Mouse (Mus musculus) kidney, postnatal 14 days (tissue): Measurements from ENCODE around the gene Ssc4d.

ENCODE experiments used
- DNase-seq: peaks from one replicate; pipeline ENCODE4 v3.0.0; 2022; ENCODE audit warnings: mixed read lengths

Ssc4d gene

DNA sequence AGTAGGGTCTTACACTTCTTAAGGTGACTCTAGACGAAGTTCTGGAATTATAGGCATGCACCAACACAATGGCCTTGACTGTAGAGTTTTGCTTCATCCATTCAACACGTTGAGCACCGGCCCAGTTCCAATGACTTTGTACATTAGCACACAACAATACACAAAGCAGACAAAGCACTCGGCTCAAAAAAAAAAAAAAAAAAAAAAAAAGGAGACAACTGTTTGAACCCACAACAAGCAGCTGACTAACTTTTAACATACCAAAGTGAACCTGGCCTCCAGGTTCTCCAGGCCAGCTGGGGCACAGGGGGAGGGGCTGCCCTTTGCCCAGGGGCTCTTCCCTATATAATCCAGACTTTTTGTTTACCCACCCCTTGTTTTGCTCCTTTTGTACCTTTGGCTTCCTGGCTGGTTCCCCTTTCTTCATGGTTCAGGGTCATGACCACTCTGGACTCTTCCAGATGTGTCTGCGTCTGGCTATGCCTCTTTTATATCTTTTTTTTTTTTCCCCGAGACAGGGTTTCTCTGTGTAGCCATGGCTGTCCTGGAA is 38.6 kb downstream of the Ssc4d start:
- no peak for DNase-seq

DNA sequence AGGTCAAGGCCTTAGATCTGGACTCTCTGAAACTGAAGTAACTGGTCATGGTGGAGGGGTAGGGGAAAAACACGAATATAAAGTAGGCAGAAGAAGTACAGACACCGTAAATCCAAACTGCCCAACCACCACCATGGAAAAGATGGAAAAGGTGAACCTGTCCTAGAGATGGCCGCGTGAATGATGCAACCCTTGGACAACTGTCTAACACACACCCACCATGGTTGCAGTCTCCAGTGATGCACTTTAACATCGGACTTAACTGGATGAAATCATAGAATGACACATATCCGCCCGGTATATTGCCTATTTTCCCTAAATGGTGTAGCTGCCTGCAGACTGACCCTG is 39.2 kb downstream of the Ssc4d start:
- no peak for DNase-seq

DNA sequence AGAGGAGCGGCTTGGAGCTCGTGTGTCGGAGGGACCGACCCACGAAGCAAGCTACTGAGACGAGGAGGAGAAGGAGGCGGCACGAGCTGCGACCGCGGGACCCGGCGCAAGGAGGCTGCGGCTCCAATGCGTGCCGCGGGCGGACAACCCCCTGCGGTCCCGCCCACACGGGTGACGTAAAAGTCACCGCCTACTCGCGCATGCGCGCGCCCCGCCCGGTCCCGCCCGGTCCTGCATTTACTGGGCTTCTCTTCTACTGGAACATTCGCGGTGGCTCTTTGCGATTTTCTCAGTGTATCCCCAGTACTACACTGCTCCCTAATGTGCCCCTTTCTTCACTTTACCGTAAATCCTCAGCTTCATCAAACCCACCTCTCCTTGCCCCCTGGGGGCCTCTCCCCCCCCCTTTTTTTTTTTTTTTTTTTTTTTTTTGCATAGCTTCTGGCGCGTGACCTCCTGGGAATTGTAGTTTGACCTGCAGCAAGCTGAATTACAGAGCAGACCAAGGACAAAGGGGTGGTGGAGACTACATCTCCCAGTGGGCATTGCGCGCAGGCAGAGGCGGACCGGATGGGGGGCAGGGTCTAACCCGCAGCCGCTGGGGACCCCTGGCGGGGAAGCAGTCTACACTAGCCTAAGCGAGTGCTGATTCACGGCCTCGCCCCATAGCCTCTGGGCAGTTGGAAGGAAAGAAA is 39.7 kb downstream of the Ssc4d start, which contains the start of gene Ywhag:
Gene Ywhag (minus strand): TSS at position 136 of the 695 bp plus-strand sequence.
- DNase-seq = peak; percentile 98

DNA sequence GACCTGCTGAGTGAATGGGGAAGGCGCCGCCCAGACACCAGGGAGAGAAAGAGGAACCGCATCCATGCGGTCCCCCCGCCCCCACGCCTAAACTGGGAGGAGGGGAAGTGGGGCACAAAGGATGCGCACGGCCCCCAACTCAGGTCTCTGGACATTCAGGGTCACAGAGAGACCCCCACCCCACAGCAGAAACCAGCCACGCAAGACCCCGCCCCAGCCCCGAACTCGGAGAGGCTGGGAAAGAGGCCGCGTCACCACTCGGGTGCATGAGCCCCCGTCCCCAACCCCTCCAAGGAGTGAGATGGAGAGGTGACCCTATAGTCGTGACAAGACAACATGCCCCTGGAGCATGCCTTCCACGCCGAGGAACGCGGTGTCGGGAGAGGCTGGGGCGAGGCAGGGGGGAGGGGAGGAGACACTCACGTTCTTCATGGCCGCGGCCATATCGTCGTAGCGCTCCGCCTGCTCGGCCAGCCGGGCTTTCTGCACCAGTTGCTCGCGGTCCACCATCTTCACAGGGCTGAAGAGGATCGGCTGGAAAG is 40.4 kb downstream of the Ssc4d start:
- DNase-seq = peak; percentile 60

DNA sequence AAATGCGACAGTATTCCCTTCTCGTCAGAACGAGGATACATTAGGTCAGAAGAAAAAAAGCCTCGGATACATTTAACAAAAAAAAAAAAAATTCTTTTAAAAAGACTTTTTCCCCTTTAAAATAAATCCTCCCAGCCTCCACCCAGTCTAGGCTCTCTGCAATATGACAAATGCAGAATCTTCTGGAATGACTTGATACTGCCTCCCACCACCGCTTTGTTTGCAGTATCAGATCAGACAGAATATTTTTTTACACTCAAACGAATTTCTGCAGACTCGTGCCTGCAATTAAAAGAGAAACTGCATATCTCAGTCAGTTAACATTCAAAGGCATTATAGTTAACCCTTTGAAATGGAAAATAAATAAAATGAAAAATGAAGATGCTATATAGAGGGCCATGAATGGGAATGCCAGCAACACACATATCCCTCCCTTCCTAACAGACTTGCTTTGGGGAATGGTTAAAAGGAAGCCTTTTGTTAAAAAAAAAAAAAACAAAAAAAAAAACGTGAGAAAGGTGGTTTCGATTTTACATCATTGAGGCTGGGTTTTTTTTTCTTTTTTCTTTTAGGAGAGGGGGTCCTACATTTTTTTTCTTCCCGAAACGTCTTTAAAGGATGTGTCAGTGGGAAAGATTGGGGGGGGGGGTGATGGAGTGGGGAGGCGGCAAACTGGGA is 41.0 kb downstream of the Ssc4d start:
- no peak for DNase-seq

DNA sequence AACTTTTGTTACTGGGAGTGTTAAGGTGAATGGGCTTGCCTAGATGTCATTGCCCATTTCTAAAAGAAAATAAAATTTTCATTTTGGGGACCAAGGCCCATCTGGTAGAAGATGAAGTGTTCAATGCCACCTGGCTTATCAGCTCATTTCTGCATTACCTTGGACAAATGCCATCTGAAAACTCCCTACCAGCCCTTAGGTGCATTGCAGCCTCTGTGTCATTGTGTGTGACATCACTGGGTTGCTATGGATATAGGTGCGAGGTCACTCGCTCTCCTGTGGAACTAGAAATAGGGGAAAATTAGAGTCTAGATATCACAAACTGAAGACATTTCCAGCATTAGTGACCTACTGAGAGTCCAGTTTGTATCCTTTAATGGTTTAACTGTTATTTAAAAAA is 42.0 kb downstream of the Ssc4d start:
- DNase-seq = no peak

DNA sequence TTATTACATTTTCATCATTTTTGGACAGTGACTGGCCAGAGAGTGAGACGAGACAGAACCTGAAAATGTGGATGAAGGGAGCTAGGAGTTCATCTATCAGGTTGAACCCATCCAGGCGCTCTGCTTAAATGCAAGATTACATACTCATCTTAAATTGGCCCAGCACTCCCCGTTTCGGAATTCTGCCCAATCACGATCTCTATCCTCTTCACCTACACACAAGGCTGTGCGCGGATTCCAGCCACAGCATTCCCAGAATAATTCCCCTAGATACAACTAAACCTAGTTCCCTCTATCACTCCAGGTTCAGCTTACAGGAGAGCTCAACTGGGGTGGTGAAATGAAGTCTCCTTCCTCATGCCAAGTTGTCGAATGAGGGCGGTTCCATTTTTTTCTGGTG is 42.8 kb downstream of the Ssc4d start:
- no peak for DNase-seq

DNA sequence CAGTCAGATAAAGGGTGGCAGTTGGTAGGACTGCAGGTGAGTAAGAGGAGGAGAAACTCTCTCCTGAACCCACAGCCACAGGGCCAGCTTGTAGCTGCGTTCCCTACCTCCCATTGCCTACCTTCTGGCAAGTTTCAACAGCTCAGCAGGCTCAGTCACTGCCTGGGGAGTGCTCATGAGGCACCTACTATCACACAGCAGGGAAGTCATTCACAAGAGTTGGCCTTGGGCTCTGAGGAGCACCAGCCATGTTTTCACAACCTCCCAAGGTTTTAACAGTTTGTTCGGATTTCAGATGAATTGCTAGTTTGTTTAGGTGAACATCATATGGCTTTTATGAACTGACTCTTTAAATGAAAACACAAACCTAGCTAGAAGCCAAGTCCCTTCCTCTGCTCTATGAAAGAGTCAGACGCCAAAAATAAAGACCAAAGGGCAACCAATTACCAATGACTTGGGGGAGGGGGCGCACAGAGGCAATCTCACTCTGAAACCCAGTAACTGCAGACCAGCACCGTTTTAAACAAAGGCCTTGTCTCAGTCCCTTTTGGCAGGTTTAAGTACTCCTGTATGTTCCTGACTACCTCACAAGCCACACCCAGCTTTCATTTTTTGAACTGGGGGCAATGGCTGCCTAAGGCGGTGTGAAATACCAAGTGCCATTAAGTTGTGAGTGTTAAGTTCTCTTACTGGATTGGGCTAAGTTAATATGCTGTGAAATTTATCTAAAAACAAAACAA is 44.5 kb downstream of the Ssc4d start:
- no peak for DNase-seq

DNA sequence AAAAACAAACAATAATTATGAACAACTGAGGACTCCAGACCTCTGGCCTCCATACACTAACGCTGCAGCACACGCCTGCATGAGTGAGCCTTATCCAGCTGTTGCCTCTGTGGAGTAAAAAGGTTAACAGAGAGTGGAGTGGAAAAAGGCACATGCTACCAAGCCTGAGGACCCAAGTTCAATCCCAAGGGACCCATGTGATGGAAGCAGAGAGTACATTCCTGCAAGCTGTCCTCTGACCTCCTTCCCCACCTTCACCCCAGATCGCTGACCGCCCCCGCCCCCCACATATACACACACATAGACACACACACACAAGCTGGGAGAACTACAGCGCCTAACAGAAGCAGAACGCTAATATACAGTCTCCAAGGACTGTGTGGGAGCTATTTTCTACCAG is 50.4 kb downstream of the Ssc4d start:
- DNase-seq = no peak

DNA sequence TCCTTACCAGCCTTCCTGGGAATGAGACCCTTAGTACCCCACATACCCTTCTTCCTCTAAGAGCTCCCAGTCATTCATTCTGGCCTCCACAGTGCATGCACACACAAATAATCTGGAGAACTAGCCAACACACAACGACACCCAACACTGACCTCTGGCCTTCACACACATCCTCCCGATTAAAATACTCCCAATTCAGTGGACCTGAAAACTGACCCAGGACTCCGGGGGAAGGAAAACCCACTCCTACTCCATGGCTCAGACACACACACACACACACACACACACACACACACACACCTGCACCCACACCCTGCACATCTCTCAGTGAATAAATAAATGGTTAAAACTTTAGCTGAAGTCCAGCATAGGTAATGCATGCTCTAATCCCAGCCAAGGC is 54.4 kb downstream of the Ssc4d start:
- DNase-seq = no peak

DNA sequence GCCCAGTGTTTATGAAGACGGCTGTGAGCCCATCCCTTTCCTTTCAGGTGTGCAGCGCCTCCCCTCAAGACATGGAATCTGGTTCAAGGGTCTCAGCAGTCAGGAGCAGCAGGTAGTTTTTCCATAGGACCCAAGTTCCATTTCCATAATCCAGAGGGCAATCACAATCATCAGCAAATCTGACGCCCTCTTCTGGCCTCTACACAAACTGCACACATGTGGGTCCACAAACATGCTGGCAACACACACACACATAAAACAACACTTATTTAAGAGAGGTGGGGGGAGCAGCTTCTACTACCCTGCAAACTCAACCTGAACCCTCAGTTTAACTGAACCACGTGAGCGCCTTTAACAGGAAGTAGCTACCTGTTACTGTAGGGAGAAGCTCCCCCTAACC is 55.7 kb downstream of the Ssc4d start:
- DNase-seq = no peak

DNA sequence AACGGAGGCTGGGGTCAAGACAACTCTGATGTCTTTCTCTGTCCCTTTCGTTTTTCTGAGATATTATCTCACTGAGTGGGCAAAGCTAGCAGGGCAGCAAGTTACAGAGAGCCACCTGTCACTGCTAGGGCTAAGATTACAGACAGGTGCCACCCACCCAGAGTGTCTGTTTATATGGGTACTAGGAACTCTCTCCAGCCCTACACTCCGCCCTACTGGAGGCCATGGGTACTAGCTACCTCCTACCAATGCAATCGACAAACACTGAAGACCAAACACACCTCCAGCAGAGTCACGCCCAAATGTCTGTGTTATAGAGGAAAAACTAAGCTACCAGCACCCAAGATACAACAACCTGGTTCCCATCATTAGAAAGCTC is 56.3 kb downstream of the Ssc4d start:
- DNase-seq = no peak

DNA sequence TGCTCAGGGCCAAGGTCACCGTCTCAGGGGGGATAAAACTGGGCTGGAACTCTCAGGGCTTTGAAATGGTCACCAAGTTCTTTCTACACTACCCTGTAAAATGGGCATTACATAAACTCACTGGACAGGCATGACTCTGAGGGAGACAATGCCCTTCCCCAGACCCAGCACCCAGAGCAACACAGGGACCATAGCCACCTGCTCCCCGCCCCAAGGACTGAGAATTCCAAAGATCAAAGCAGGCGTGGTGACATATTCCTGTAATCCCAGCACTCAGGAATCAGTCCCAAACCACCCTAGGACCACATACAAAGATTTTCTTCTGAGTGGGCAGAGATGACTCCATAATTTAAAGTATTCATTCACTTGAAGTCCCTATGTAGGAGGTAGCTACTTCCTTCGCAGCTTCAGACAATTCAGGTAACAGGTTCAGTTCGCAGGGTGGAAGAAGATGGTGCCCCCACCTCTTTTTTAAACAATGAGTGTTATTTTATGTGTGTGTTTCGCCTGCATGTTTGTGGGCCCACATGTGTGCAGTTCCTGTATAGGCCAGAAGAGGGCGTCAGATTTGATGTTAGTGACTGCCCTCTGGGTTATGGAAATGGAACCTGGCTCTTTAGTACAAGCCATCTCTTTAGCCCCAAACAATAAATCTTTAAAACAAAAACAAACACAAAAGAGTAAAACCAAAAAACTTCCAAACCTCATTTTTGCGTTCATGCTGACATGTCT is 56.8 kb downstream of the Ssc4d start:
- no peak for DNase-seq

DNA sequence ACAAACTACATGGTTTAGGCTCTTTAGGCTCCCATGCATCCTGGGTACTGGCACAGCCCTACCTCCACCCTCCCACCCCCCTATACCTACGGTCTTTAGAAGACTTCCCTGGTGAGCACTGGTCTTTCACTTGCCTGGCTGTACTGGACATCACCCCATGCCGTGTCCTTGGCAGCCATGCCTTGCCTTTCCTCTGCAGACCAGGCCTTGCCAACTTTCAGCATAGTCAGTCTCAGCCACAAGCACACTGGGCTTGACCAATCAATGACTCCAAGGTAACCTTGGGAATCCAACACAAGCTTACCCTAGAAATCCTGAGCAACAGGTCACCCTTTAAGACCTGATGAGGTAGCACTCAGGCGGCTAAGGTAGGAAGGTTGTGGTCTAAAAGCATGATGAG is 57.7 kb downstream of the Ssc4d start:
- no peak for DNase-seq

DNA sequence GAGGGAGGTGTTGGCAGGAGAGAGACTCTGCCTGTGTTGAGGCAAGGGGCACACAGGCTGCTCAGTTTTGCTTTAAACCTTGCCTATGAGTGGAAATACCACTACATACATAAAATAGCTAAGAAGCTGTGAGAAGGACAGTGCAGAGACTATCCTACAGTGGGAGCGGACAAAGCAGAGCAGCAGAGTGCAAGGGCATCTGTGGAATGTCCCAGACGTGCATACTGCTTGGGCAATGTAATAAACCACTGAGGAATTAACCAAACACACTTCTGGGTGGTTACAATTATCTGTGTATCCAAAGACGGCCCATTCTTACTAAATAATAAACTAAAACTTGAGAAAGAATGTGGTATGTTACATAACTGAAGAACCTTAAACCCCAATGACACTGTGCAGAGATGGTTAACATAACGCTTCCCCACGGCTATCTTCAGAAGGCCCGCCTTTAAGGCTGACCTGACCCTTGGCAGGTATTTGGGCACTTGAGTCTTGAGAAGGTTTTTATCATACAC is 58.2 kb downstream of the Ssc4d start:
- DNase-seq = no peak

DNA sequence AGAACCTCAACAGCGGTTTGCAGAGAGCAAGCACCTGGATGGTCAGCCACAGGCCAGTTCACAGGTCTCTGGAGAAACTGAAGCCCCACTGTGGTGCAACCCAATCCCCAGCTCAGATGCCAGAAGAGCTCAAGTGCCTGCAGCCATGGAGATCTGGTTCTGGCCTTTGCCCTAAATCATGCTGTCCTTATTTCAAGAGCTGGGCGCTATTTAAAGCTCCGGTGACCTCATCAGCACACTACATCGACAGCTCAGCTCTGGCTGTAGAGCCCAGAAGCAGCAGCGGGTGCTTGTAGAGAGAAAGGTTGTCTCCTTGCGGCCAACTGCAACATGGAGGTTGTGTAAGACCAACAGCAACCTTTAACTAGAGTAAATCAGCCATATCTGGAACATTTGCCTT is 60.2 kb downstream of the Ssc4d start:
- peak; percentile 25 for DNase-seq

DNA sequence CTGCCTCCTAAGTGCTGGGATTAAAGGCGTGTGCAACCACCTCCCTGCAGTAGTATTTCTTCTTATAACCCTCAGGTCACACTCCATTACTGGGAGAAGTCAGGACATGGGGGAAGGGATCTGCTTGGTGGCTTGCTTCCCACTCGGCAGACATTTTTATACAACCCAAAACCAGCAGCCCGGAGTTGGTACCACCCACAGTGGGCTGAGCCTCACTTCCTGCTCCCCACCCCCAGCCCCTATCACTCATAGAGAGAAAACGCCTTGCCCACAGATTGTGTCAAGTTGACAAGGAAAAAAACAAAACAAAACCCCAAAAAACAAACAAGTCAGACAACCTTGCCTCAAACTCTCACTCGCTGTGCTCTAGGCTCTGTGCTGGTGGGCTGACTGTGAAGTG is 61.1 kb downstream of the Ssc4d start:
- DNase-seq = no peak

DNA sequence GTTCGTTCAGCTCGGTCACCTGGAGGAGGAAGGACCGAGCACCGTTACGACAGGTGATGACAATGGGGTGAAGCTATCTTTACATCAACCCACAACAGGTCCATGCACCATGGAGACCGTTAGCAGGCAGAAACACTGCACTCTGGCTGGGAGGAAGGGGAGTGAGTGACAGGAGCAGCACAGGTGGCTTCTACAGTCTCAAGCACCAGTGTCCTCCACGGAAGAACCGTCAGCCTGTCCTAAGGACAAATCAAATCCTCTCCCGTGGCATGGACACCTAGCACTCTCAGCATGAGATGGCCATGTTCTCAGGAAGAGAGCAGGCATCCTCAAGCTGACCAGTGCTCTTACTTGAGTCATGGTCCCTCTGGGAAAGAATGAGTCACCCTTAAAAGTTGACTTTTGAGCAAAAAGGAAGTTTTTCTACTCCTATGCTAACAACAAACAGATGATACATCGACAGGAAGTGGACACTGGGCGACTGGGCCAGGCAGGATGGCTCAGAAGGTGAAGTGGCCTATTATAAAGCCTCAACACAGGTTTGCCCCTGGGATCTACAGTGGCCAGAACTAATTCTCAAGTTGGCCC is 62.6 kb downstream of the Ssc4d start:
- no peak for DNase-seq

DNA sequence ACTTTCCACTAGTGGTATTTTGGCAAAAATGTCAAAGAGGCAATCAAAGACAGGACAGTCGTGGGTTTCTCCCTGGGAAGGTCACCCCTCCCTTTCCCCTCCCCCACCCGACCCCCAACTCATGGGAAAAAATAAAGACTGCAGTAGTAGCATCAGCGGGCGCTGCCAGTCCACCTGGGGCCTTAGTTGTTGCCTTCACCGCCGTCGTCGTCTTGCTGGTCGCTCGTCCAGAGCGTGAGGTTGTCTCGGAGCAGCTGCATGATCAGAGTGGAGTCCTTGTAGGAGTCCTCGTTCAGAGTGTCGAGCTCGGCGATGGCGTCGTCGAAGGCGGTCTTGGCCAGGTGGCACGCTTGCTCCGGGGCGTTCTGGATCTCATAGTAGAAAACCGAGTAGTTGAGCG is 63.5 kb downstream of the Ssc4d start:
- DNase-seq = no peak
